Mouse (Mus musculus): ENCODE data around the gene Mrps31.

GRCm38 (mm10) chr8:22398142-22398951 is 12.8 kb upstream of the Mrps31 start, which contains the start of gene Slc25a15:
- peak; percentile 99 for TF ChIP-seq POLR2A (IDR thresholded peaks at IDR 0.05; ENCODE audit: insufficient read depth, low read length)
- TF ChIP-seq CTCF (IDR thresholded peaks at IDR 0.05; ENCODE audit: low read depth, low read length) = no peak
- TF ChIP-seq EP300 (IDR thresholded peaks at IDR 0.05; ENCODE audit: insufficient read depth, low read depth, low read length) = no peak
